Mouse (Mus musculus): ENCODE data around the gene Thop1. TPM values are rescaled to one million over a fixed set of nuclear protein-coding genes. Genes with fewer than 3 reads are reported as not detected.

The Thop1 gene
- polyA plus RNA-seq, 1 experiment from 2014 or later, result 20.8 TPM

DNA sequence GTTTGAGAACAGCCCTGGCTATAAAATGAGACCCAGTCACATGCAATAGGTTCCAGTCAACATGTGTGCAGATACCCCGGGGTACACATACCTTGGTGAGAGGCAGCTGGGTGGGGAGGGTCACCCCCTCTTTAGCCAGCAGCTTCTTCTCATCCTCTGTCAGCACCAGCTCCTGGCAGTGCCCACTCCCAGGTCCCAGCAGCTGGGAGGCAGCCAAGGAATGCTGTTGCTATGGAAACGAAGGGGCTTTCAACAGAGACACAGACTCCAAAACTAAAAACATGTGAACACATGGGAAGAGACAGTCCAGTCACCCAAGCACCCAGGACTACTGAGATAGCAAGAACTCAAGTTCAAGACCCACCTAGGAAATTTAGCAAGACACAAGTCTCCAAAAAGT is 19.4 kb downstream of the Thop1 start:
- no peak; the same call in 1 of the 2 replicates for ATAC-seq (ENCODE audit: insufficient number of reproducible peaks, insufficient read depth, low FRiP score, low read depth)
- 39% methylated on average over 2 of the region's 2 CpGs for WGBS

DNA sequence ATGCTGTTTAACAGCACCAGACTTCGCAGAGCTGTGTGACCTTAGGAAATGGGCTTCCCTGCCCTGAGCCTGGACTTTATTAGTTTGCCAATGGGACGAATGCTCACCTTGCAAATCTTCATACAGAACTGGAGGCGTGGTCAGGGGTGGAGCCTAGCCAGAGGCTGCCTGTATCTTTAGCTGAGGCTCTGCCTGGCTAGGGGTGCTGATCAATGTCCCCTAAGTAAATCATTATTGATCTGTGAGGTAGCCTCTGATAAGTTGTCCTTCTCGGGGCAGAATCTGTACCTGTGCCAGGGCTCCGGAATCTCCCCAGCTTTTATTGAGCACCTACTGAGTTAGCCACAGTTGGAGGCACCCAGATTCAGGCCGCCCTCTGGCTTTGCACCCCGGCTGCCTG is 20.8 kb downstream of the Thop1 start:
- no peaks in the 10 kb centered on the region for H3K27me3 ChIP-seq (ENCODE audit: control insufficient read depth, insufficient read depth, low read length)
- no peaks in the 10 kb centered on the region for H3K9me3 ChIP-seq (ENCODE audit: control insufficient read depth, low read length)
- no peaks in the 10 kb centered on the region for H3K36me3 ChIP-seq (ENCODE audit: control insufficient read depth, insufficient read depth, low read length)
- H3K9ac ChIP-seq (ENCODE audit: low read length), result no peak overlapping the region
- WGBS, result 73% methylated on average over 7 of the region's 7 CpGs
- H3K4me3 ChIP-seq (ENCODE audit: control insufficient read depth in 1 of 2, insufficient read depth in 1 of 2, low read depth in 1 of 2, low read length in 2 of 2), result no peak overlapping the region
- peaks cover 2 to 7% of the 10 kb centered on the region in 2 experiments; a peak in 2 of 4 replicates for H3K4me1 ChIP-seq (ENCODE audit: control insufficient read depth in 2 of 2, insufficient read depth in 2 of 2, low read length in 2 of 2)
- H3K27ac ChIP-seq (replicated peaks in 1 of 2; ENCODE audit: control insufficient read depth in 1 of 2, insufficient read depth in 1 of 2, low read depth in 2 of 2, low read length in 2 of 2), result no peak overlapping the region
- no peak overlapping the region for H3K4me2 ChIP-seq (ENCODE audit: low read length)
- ATAC-seq (ENCODE audit: insufficient number of reproducible peaks, insufficient read depth, low FRiP score, low read depth), result no peak

More for the DNA sequence above, 19.4 kb downstream of the Thop1 start:
- Histone ChIP-seq H3K4me1 (ENCODE audit: control insufficient read depth in 2 of 2, insufficient read depth in 2 of 2, low read length in 2 of 2) (peaks cover 2 to 7% of the 10 kb centered on the region in 2 experiments; a peak in 2 of 4 replicates), H3K36me3 (ENCODE audit: control insufficient read depth, insufficient read depth, low read length) (no peaks in the 10 kb centered on the region), H3K27ac (replicated peaks in 1 of 2; ENCODE audit: control insufficient read depth in 1 of 2, insufficient read depth in 1 of 2, low read depth in 2 of 2, low read length in 2 of 2) (no peak overlapping the region), H3K9ac (ENCODE audit: low read length) (no peak overlapping the region), H3K9me3 (ENCODE audit: control insufficient read depth, low read length) (no peaks in the 10 kb centered on the region), H3K4me2 (ENCODE audit: low read length) (no peak overlapping the region), H3K27me3 (ENCODE audit: control insufficient read depth, insufficient read depth, low read length) (no peaks in the 10 kb centered on the region), H3K4me3 (ENCODE audit: control insufficient read depth in 1 of 2, insufficient read depth in 1 of 2, low read depth in 1 of 2, low read length in 2 of 2) (no peak overlapping the region)

DNA sequence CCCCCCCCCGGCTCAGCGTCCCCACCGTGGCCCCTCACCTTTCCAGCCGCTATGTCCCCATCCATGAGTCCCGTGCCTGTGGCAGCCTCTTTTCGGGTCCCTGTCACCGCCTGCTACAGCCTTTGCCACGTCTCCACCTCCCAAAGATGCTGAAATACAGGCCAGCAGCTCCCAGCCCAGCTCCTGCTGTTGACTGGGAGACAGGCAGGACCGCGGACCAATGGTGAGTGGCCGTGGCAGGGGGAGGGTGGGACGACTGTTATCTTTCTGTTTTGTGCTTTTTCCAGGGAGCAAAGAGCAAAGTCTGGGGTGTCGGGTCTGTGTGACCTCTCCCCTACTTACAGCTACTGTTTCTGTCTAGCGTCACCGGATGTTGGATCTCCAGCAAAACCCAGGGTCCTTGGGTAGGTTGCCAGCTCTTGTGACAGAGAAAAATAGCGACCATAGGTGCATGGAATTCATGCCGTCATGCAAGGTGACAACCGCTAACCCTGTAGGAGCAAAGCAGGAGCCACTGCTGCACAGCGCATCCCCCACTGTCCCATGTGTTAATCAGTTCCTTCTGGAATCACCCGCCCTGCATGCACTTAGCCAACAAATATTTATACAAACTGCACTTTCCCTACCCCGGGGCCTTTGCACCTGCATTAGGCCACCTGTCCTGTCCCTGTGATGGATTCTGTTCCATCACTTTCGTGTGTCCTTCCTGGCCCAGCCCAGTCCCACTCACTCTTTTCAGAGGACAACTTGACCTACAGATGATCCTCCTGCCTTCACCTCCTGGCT is 22.8 kb downstream of the Thop1 start:
- Histone ChIP-seq H3K4me1 (ENCODE audit: control insufficient read depth in 2 of 2, insufficient read depth in 2 of 2, low read length in 2 of 2) (peaks cover 2 to 7% of the 10 kb centered on the region in 2 experiments; a peak in 2 of 4 replicates), H3K4me3 (ENCODE audit: control insufficient read depth in 1 of 2, insufficient read depth in 1 of 2, low read depth in 1 of 2, low read length in 2 of 2) (no peak overlapping the region), H3K9ac (ENCODE audit: low read length) (no peak overlapping the region; the same call in 1 of the 2 replicates), H3K27me3 (ENCODE audit: control insufficient read depth, insufficient read depth, low read length) (no peaks in the 10 kb centered on the region), H3K27ac (replicated peaks in 1 of 2; ENCODE audit: control insufficient read depth in 1 of 2, insufficient read depth in 1 of 2, low read depth in 2 of 2, low read length in 2 of 2) (no peak overlapping the region), H3K36me3 (ENCODE audit: control insufficient read depth, insufficient read depth, low read length) (no peaks in the 10 kb centered on the region), H3K4me2 (ENCODE audit: low read length) (no peak overlapping the region), H3K9me3 (ENCODE audit: control insufficient read depth, low read length) (peaks cover 4% of the 10 kb centered on the region; the same call in 1 of the 2 replicates)
- ATAC-seq (ENCODE audit: insufficient number of reproducible peaks, insufficient read depth, low FRiP score, low read depth), result no peak
- 43% methylated on average over 22 of the region's 22 CpGs for WGBS

DNA sequence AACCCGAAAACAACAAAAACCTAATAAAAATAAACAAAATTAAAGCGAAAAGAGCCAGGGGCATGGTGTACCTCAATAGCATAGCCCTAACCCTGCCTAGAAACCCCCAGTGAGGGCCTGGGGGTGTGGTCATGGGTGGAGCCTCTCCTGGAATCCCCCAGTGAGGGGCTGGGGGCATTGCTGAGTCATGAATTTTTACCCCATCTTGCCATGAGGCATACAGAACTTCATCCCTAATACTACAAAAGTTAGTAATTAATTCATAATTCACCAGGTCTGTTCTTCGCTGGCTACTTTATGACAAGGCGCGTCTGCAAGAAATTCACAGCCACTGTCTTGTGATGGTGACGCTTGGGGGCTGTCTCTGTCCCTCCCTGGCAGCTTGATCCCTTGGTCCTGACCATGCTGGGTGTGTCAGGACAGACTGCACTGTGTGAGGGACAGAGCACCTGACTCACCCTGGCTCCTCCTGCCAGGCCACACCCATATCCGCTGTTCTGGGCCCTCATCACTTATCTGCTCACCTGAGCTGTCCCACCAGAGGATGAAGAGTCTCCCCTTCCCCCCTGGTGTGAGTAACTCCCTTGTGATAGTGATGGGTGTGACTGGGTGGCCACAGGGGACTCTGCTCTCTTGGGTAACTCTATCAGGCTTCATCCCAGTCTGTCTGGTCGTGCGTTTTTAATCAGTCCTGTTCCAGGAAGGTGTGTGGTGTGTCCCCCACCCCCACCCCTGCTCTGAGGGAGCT is 25.3 kb downstream of the Thop1 start:
- 51% methylated on average over 9 of the region's 9 CpGs for WGBS
- no peak for ATAC-seq (ENCODE audit: insufficient number of reproducible peaks, insufficient read depth, low FRiP score, low read depth)
- Histone ChIP-seq H3K36me3 (ENCODE audit: control insufficient read depth, insufficient read depth, low read length) (no peaks in the 10 kb centered on the region), H3K4me2 (ENCODE audit: low read length) (no peak overlapping the region), H3K4me1 (ENCODE audit: control insufficient read depth in 2 of 2, insufficient read depth in 2 of 2, low read length in 2 of 2) (peaks cover 0 to 2% of the 10 kb centered on the region in 2 experiments; a peak in 1 of 4 replicates), H3K9me3 (ENCODE audit: control insufficient read depth, low read length) (peaks cover 4% of the 10 kb centered on the region; the same call in 1 of the 2 replicates), H3K27me3 (ENCODE audit: control insufficient read depth, insufficient read depth, low read length) (no peaks in the 10 kb centered on the region), H3K9ac (ENCODE audit: low read length) (no peak overlapping the region), H3K27ac (replicated peaks in 1 of 2; ENCODE audit: control insufficient read depth in 1 of 2, insufficient read depth in 1 of 2, low read depth in 2 of 2, low read length in 2 of 2) (no peak overlapping the region), H3K4me3 (ENCODE audit: control insufficient read depth in 1 of 2, insufficient read depth in 1 of 2, low read depth in 1 of 2, low read length in 2 of 2) (no peak overlapping the region)

DNA sequence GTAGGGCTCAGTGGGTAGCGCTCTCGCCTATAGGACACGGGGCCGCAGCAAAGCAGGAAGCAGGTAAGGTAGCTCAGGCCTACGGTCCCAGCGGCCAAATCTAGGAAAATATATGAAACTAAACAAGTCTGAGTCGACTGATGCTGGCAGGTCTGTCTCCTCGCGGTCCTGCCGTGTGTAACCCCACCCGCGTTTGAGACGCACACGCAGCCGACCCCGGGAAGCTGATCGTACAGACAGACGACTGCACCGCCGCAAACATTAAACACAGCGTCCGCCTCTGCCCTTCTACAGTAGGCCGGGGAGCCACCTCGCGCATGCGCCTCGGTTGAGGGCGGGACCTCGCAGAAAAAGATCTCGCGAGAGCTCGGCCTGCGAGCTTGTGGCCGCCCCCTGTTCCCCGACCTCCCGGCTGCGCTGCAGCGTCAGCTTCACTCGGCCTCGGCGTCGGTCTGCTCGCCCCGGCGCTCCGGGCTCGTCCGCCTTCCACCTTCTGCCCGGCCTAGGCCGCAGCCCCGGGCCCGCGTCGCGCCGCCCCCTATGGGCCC is 35.8 kb downstream of the Thop1 start, which contains the start of gene Map2k2:
TSS of gene Map2k2 (plus strand) at position 351 of the 548 bp plus-strand sequence.
- Histone ChIP-seq H3K4me1 (ENCODE audit: control insufficient read depth in 2 of 2, insufficient read depth in 2 of 2, low read length in 2 of 2) (peaks cover 10 to 18% of the 10 kb centered on the region in 2 experiments), H3K9ac (ENCODE audit: low read length) (peak within 1 kb of the TSS; percentile 99), H3K9me3 (ENCODE audit: control insufficient read depth, low read length) (no peaks in the 10 kb centered on the region), H3K27me3 (ENCODE audit: control insufficient read depth, insufficient read depth, low read length) (no peaks in the 10 kb centered on the region), H3K36me3 (ENCODE audit: control insufficient read depth, insufficient read depth, low read length) (peaks cover 29% of the 10 kb centered on the region), H3K4me2 (ENCODE audit: low read length) (peak within 1 kb of the TSS; percentile 90), H3K27ac (replicated peaks in 1 of 2; ENCODE audit: control insufficient read depth in 1 of 2, insufficient read depth in 1 of 2, low read depth in 2 of 2, low read length in 2 of 2) (peak within 1 kb of the TSS; percentile 93 to 99), H3K4me3 (ENCODE audit: control insufficient read depth in 1 of 2, insufficient read depth in 1 of 2, low read depth in 1 of 2, low read length in 2 of 2) (peak within 1 kb of the TSS; percentile 75 to 97)
- ATAC-seq (ENCODE audit: insufficient number of reproducible peaks, insufficient read depth, low FRiP score, low read depth), result peak; percentile 91
- WGBS, result under 1% methylated on average over 56 of the region's 56 CpGs

DNA sequence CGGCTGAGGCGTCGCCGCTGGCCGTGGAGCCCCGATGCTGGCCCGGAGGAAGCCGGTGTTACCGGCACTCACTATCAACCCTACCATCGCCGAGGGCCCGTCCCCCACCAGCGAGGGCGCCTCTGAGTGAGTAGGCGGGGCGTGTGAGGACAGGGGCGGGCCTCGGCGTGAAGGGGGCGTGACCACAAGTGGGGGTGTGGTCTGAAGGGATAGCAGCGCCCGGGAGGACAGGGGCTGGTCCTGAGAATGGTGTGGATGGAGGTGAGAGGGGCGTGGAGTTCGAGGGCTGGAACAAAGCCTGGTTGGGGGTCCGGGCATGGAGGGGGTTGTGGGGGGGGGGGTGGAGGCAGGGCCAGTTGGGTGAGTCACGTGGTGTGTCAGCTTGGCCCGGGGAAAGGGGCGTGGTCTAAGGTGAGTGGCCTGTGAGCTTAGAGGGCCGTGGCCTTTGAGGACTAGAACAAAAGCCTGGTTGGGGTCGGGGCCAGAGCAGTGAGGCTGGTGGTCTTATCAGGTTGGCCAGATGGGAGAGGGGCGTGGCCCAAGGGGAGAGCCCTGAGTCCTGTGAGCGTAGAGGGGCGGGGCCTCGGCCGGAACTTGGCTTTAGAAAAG is 36.4 kb downstream of the Thop1 start:
- Histone ChIP-seq H3K36me3 (ENCODE audit: control insufficient read depth, insufficient read depth, low read length) (peaks cover 35% of the 10 kb centered on the region), H3K4me3 (ENCODE audit: control insufficient read depth in 1 of 2, insufficient read depth in 1 of 2, low read depth in 1 of 2, low read length in 2 of 2) (peak overlapping the region; percentile 75 to 97), H3K4me1 (ENCODE audit: control insufficient read depth in 2 of 2, insufficient read depth in 2 of 2, low read length in 2 of 2) (peaks cover 10 to 18% of the 10 kb centered on the region in 2 experiments), H3K9me3 (ENCODE audit: control insufficient read depth, low read length) (no peaks in the 10 kb centered on the region), H3K4me2 (ENCODE audit: low read length) (peak overlapping the region; percentile 90), H3K27ac (replicated peaks in 1 of 2; ENCODE audit: control insufficient read depth in 1 of 2, insufficient read depth in 1 of 2, low read depth in 2 of 2, low read length in 2 of 2) (peak overlapping the region; percentile 93 to 99), H3K27me3 (ENCODE audit: control insufficient read depth, insufficient read depth, low read length) (no peaks in the 10 kb centered on the region), H3K9ac (ENCODE audit: low read length) (peak overlapping the region; percentile 99)
- ATAC-seq (ENCODE audit: insufficient number of reproducible peaks, insufficient read depth, low FRiP score, low read depth), result peak; percentile 83
- 1% methylated on average over 35 of the region's 35 CpGs for WGBS

DNA sequence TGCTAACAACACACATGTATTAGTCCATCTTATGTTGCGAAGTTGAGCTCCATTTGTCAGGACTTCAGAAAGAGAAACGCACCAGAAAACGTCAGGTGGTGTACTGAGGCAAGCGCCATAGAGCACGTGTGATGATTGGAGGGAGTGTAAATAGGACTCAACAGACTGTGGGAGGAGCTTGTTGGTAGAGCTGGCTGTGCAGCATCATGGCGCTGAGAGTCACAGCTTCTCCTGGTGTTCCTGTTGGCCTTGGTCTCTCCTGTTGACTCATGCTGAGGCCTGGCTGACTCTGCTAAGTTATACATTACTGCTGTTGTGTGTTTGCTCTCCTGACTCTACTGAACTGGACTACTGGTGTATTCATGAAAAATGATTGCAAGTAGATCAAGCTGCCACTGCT is 43.1 kb downstream of the Thop1 start:
- H3K9ac ChIP-seq (ENCODE audit: low read length), result no peak overlapping the region
- no peaks in the 10 kb centered on the region for H3K9me3 ChIP-seq (ENCODE audit: control insufficient read depth, low read length)
- no peak for ATAC-seq (ENCODE audit: insufficient number of reproducible peaks, insufficient read depth, low FRiP score, low read depth)
- no peak overlapping the region for H3K4me2 ChIP-seq (ENCODE audit: low read length)
- H3K27me3 ChIP-seq (ENCODE audit: control insufficient read depth, insufficient read depth, low read length), result no peaks in the 10 kb centered on the region
- no peak overlapping the region for H3K4me3 ChIP-seq (ENCODE audit: control insufficient read depth in 1 of 2, insufficient read depth in 1 of 2, low read depth in 1 of 2, low read length in 2 of 2)
- H3K27ac ChIP-seq (replicated peaks in 1 of 2; ENCODE audit: control insufficient read depth in 1 of 2, insufficient read depth in 1 of 2, low read depth in 2 of 2, low read length in 2 of 2), result no peak overlapping the region
- H3K4me1 ChIP-seq (ENCODE audit: control insufficient read depth in 2 of 2, insufficient read depth in 2 of 2, low read length in 2 of 2), result no peaks in the 10 kb centered on the region
- H3K36me3 ChIP-seq (ENCODE audit: control insufficient read depth, insufficient read depth, low read length), result peaks cover 94% of the 10 kb centered on the region
- WGBS, result 89% methylated on average over 6 of the region's 6 CpGs

Data from heart, embryonic 14.5 days (tissue).